Mouse (Mus musculus): ENCODE measurements around the gene Ext2. TPM values are rescaled to one million over a fixed set of nuclear protein-coding genes. Genes with fewer than 3 reads are reported as not detected.
A peak's percentile ranks its signal among the peaks of the same experiment; 100 is the strongest.

Gene Ext2
- polyA plus RNA-seq, 1 experiment from 2014 or later: 68.3 TPM

- no peaks in the 10 kb centered on the region for H3K9me3 ChIP-seq
- WGBS: 75% methylated on average over 19 of the region's 19 CpGs
- H3K4me2 ChIP-seq: no peak overlapping the region
- H3K4me1 ChIP-seq: peaks cover 17% of the 10 kb centered on the region
- no peaks in the 10 kb centered on the region for H3K27me3 ChIP-seq (replicated peaks)
- no peak overlapping the region for H3K4me3 ChIP-seq
- no peak for ATAC-seq (ENCODE audit: extremely low read depth, insufficient number of reproducible peaks, low FRiP score, low TSS enrichment)
- no peak overlapping the region for H3K27ac ChIP-seq (replicated peaks)
- H3K9ac ChIP-seq: no peak overlapping the region
- H3K36me3 ChIP-seq: peaks cover 40% of the 10 kb centered on the region
Measured at GRCm38 (mm10) chr2:93702936-93703926, 119.1 kb downstream of the Ext2 start.

GRCm38 (mm10) chr2:93699346-93699745, 123.0 kb downstream of the Ext2 start:
- no peak overlapping the region for H3K27ac ChIP-seq (replicated peaks)
- no peaks in the 10 kb centered on the region for H3K9me3 ChIP-seq
- no peak overlapping the region for H3K9ac ChIP-seq
- H3K27me3 ChIP-seq (replicated peaks): no peaks in the 10 kb centered on the region
- peaks cover 38% of the 10 kb centered on the region for H3K36me3 ChIP-seq
- H3K4me1 ChIP-seq: peaks cover 44% of the 10 kb centered on the region
- no peak overlapping the region for H3K4me3 ChIP-seq
- 53% methylated on average over 2 of the region's 2 CpGs for WGBS
- no peak for ATAC-seq (ENCODE audit: extremely low read depth, insufficient number of reproducible peaks, low FRiP score, low TSS enrichment)
- H3K4me2 ChIP-seq: no peak overlapping the region

GRCm38 (mm10) chr2:93696181-93696641, 126.2 kb downstream of the Ext2 start:
- Histone ChIP-seq H3K9me3 (no peaks in the 10 kb centered on the region), H3K4me2 (peak overlapping the region; percentile 61), H3K27ac (replicated peaks) (peak overlapping the region; percentile 88), H3K36me3 (peaks cover 19% of the 10 kb centered on the region), H3K4me1 (peaks cover 46% of the 10 kb centered on the region), H3K9ac (peak overlapping the region; percentile 65), H3K4me3 (peak overlapping the region; percentile 26), H3K27me3 (replicated peaks) (no peaks in the 10 kb centered on the region)
- WGBS: 20% methylated on average over 9 of the region's 10 CpGs
- ATAC-seq (ENCODE audit: extremely low read depth, insufficient number of reproducible peaks, low FRiP score, low TSS enrichment): peak; percentile 64; the same call in 1 of the 2 replicates

- no peak overlapping the region for H3K9ac ChIP-seq
- no peak overlapping the region for H3K4me3 ChIP-seq
- peaks cover 4% of the 10 kb centered on the region for H3K36me3 ChIP-seq
- H3K27me3 ChIP-seq (replicated peaks): no peaks in the 10 kb centered on the region
- no peak overlapping the region for H3K4me2 ChIP-seq
- 74% methylated on average over 4 of the region's 4 CpGs for WGBS
- no peaks in the 10 kb centered on the region for H3K9me3 ChIP-seq
- H3K4me1 ChIP-seq: peaks cover 51% of the 10 kb centered on the region
- no peak overlapping the region for H3K27ac ChIP-seq (replicated peaks)
- no peak for ATAC-seq (ENCODE audit: extremely low read depth, insufficient number of reproducible peaks, low FRiP score, low TSS enrichment)
Measured at GRCm38 (mm10) chr2:93693101-93693500, 129.3 kb downstream of the Ext2 start.

- ATAC-seq (ENCODE audit: extremely low read depth, insufficient number of reproducible peaks, low FRiP score, low TSS enrichment): no peak
- Histone ChIP-seq H3K4me3 (no peak overlapping the region), H3K9me3 (no peaks in the 10 kb centered on the region), H3K27me3 (replicated peaks) (no peaks in the 10 kb centered on the region), H3K9ac (no peak overlapping the region), H3K4me1 (peaks cover 24% of the 10 kb centered on the region), H3K36me3 (peaks cover 2% of the 10 kb centered on the region), H3K27ac (replicated peaks) (no peak overlapping the region), H3K4me2 (no peak overlapping the region)
- WGBS: 62% methylated on average over 9 of the region's 9 CpGs
Measured at GRCm38 (mm10) chr2:93690064-93690930, 132.1 kb downstream of the Ext2 start.

GRCm38 (mm10) chr2:93683674-93684073, 138.7 kb downstream of the Ext2 start:
- Histone ChIP-seq H3K27ac (replicated peaks) (no peak overlapping the region), H3K36me3 (no peaks in the 10 kb centered on the region), H3K9ac (no peak overlapping the region), H3K9me3 (no peaks in the 10 kb centered on the region), H3K27me3 (replicated peaks) (no peaks in the 10 kb centered on the region; the same call in 1 of the 2 replicates), H3K4me2 (no peak overlapping the region), H3K4me1 (peaks cover 7% of the 10 kb centered on the region; the same call in 1 of the 2 replicates), H3K4me3 (no peak overlapping the region)
- 60% methylated on average over 8 of the region's 8 CpGs for WGBS
- ATAC-seq (ENCODE audit: extremely low read depth, insufficient number of reproducible peaks, low FRiP score, low TSS enrichment): no peak

- H3K9ac ChIP-seq: no peak overlapping the region
- no peaks in the 10 kb centered on the region; the same call in 1 of the 2 replicates for H3K27me3 ChIP-seq (replicated peaks)
- WGBS: 67% methylated on average over 7 of the region's 7 CpGs
- H3K27ac ChIP-seq (replicated peaks): no peak overlapping the region
- H3K4me3 ChIP-seq: no peak overlapping the region
- ATAC-seq (ENCODE audit: extremely low read depth, insufficient number of reproducible peaks, low FRiP score, low TSS enrichment): no peak
- H3K4me2 ChIP-seq: no peak overlapping the region
- no peaks in the 10 kb centered on the region for H3K36me3 ChIP-seq
- peaks cover 7% of the 10 kb centered on the region; the same call in 1 of the 2 replicates for H3K4me1 ChIP-seq
- H3K9me3 ChIP-seq: no peaks in the 10 kb centered on the region
Measured at GRCm38 (mm10) chr2:93682601-93683202, 139.7 kb downstream of the Ext2 start.

GRCm38 (mm10) chr2:93681321-93681720, 141.0 kb downstream of the Ext2 start:
- H3K4me1 ChIP-seq: peaks cover 7% of the 10 kb centered on the region; the same call in 1 of the 2 replicates
- no peaks in the 10 kb centered on the region; the same call in 1 of the 2 replicates for H3K27me3 ChIP-seq (replicated peaks)
- no peak overlapping the region for H3K27ac ChIP-seq (replicated peaks)
- ATAC-seq (ENCODE audit: extremely low read depth, insufficient number of reproducible peaks, low FRiP score, low TSS enrichment): no peak
- H3K4me3 ChIP-seq: no peak overlapping the region
- no peaks in the 10 kb centered on the region for H3K9me3 ChIP-seq
- 47% methylated on average over 5 of the region's 5 CpGs for WGBS
- no peaks in the 10 kb centered on the region for H3K36me3 ChIP-seq
- H3K9ac ChIP-seq: no peak overlapping the region
- no peak overlapping the region for H3K4me2 ChIP-seq

- H3K9ac ChIP-seq: no peak overlapping the region
- no peaks in the 10 kb centered on the region for H3K36me3 ChIP-seq
- H3K9me3 ChIP-seq: no peaks in the 10 kb centered on the region
- 88% methylated on average over 14 of the region's 14 CpGs for WGBS
- ATAC-seq (ENCODE audit: extremely low read depth, insufficient number of reproducible peaks, low FRiP score, low TSS enrichment): no peak
- no peaks in the 10 kb centered on the region; the same call in 1 of the 2 replicates for H3K27me3 ChIP-seq (replicated peaks)
- H3K4me1 ChIP-seq: peaks cover 9% of the 10 kb centered on the region
- H3K4me2 ChIP-seq: no peak overlapping the region
- no peak overlapping the region for H3K27ac ChIP-seq (replicated peaks)
- H3K4me3 ChIP-seq: no peak overlapping the region
Measured at GRCm38 (mm10) chr2:93677231-93677630, 145.1 kb downstream of the Ext2 start.

GRCm38 (mm10) chr2:93671573-93672184, 150.7 kb downstream of the Ext2 start:
- no peak for ATAC-seq (ENCODE audit: extremely low read depth, insufficient number of reproducible peaks, low FRiP score, low TSS enrichment)
- WGBS: 76% methylated on average over 15 of the region's 15 CpGs

More at GRCm38 (mm10) chr2:93671573-93672184, 150.7 kb downstream of the Ext2 start:
- Histone ChIP-seq H3K4me3 (no peak overlapping the region), H3K27me3 (replicated peaks) (no peaks in the 10 kb centered on the region; the same call in 1 of the 2 replicates), H3K9ac (no peak overlapping the region), H3K9me3 (no peaks in the 10 kb centered on the region), H3K36me3 (no peaks in the 10 kb centered on the region), H3K4me2 (no peak overlapping the region), H3K27ac (replicated peaks) (no peak overlapping the region), H3K4me1 (peaks cover 9% of the 10 kb centered on the region)

Measured in heart, embryonic 13.5 days (tissue).